Mouse (Mus musculus): ENCODE measurements around the gene Rras. TPM values are rescaled to one million over a fixed set of nuclear protein-coding genes. Genes with fewer than 3 reads are reported as not detected.

Gene Rras
- 34.2 and 38.3 TPM in 2 replicates for polyA plus RNA-seq (2012; rRNA removed)

GRCm38 (mm10) chr7:45017242-45018061 is at the start of gene Rras:
Rras (plus strand) TSS chr7:45017961.
- no peak for TF ChIP-seq CTCF (IDR thresholded peaks at IDR 0.05; ENCODE audit: extremely low read depth, insufficient read depth, low read length)
- TF ChIP-seq POLR2A (IDR thresholded peaks at IDR 0.05; ENCODE audit: extremely low read depth, insufficient read depth, low read length) = peak; percentile 15; the same call in 1 of the 2 replicates
- Histone ChIP-seq H3K4me1 (ENCODE audit: control insufficient read depth, insufficient read depth, low read length) (no peaks in the 10 kb centered on the region; the same call in 1 of the 2 replicates), H3K4me3 (ENCODE audit: insufficient read depth, low read length) (peak within 1 kb of the TSS; percentile 21), H3K27ac (ENCODE audit: insufficient read depth, low read length) (peak within 1 kb of the TSS; percentile 88)

- H3K27ac ChIP-seq (ENCODE audit: insufficient read depth, low read length) = no peak overlapping the region
- no peak for TF ChIP-seq CTCF (IDR thresholded peaks at IDR 0.05; ENCODE audit: extremely low read depth, insufficient read depth, low read length)
- peak; percentile 66; the same call in 1 of the 2 replicates for TF ChIP-seq POLR2A (IDR thresholded peaks at IDR 0.05; ENCODE audit: extremely low read depth, insufficient read depth, low read length)
Observed at GRCm38 (mm10) chr7:44970231-44970691, 47.5 kb upstream of the Rras start.

GRCm38 (mm10) chr7:44971142-44971541 is 46.6 kb upstream of the Rras start:
- Histone ChIP-seq H3K27ac (ENCODE audit: insufficient read depth, low read length) (no peak overlapping the region), H3K4me3 (ENCODE audit: insufficient read depth, low read length) (peak overlapping the region; percentile 57; the same call in 1 of the 2 replicates), H3K4me1 (ENCODE audit: control insufficient read depth, insufficient read depth, low read length) (peaks cover 5% of the 10 kb centered on the region)
- TF ChIP-seq CTCF (IDR thresholded peaks at IDR 0.05; ENCODE audit: extremely low read depth, insufficient read depth, low read length) (no peak), POLR2A (IDR thresholded peaks at IDR 0.05; ENCODE audit: extremely low read depth, insufficient read depth, low read length) (no peak)

More at GRCm38 (mm10) chr7:44970231-44970691, 47.5 kb upstream of the Rras start:
- Histone ChIP-seq H3K4me3 (ENCODE audit: insufficient read depth, low read length) (peak overlapping the region; percentile 57), H3K4me1 (ENCODE audit: control insufficient read depth, insufficient read depth, low read length) (peaks cover 5% of the 10 kb centered on the region)

- TF ChIP-seq CTCF (IDR thresholded peaks at IDR 0.05; ENCODE audit: extremely low read depth, insufficient read depth, low read length) (no peak), POLR2A (IDR thresholded peaks at IDR 0.05; ENCODE audit: extremely low read depth, insufficient read depth, low read length) (0 out of 2 replicates have a peak, but pooled peaks have one; percentile 19)
Observed at GRCm38 (mm10) chr7:44973415-44974130, 44.2 kb upstream of the Rras start.

GRCm38 (mm10) chr7:44974383-44975116 is 43.2 kb upstream of the Rras start, which contains the start of gene Cpt1c:
Cpt1c (minus strand) TSS chr7:44974851.
- peak within 1 kb of the TSS; percentile 68 for H3K4me3 ChIP-seq (ENCODE audit: insufficient read depth, low read length)
- peak within 1 kb of the TSS; percentile 91 for H3K27ac ChIP-seq (ENCODE audit: insufficient read depth, low read length)
- TF ChIP-seq CTCF (IDR thresholded peaks at IDR 0.05; ENCODE audit: extremely low read depth, insufficient read depth, low read length) (no peak), POLR2A (IDR thresholded peaks at IDR 0.05; ENCODE audit: extremely low read depth, insufficient read depth, low read length) (peak; percentile 94)
- H3K4me1 ChIP-seq (ENCODE audit: control insufficient read depth, insufficient read depth, low read length) = peaks cover 5% of the 10 kb centered on the region

More at GRCm38 (mm10) chr7:44973415-44974130, 44.2 kb upstream of the Rras start:
- Histone ChIP-seq H3K4me3 (ENCODE audit: insufficient read depth, low read length) (peak overlapping the region; percentile 68), H3K4me1 (ENCODE audit: control insufficient read depth, insufficient read depth, low read length) (peaks cover 5% of the 10 kb centered on the region), H3K27ac (ENCODE audit: insufficient read depth, low read length) (0 out of 2 replicates have a peak overlapping the region, but pooled peaks have one; percentile 18)

- TF ChIP-seq POLR2A (IDR thresholded peaks at IDR 0.05; ENCODE audit: extremely low read depth, insufficient read depth, low read length) = no peak
- peak overlapping the region; percentile 68; the same call in 1 of the 2 replicates for H3K4me3 ChIP-seq (ENCODE audit: insufficient read depth, low read length)
- H3K4me1 ChIP-seq (ENCODE audit: control insufficient read depth, insufficient read depth, low read length) = peaks cover 5% of the 10 kb centered on the region
- peak overlapping the region; percentile 27; the same call in 1 of the 2 replicates for H3K27ac ChIP-seq (ENCODE audit: insufficient read depth, low read length)
Observed at GRCm38 (mm10) chr7:44975117-44975419, 42.7 kb upstream of the Rras start.

GRCm38 (mm10) chr7:44978300-44978699 is 39.5 kb upstream of the Rras start:
- no peak overlapping the region for H3K4me3 ChIP-seq (ENCODE audit: insufficient read depth, low read length)
- no peak overlapping the region for H3K27ac ChIP-seq (ENCODE audit: insufficient read depth, low read length)
- no peak for TF ChIP-seq POLR2A (IDR thresholded peaks at IDR 0.05; ENCODE audit: extremely low read depth, insufficient read depth, low read length)
- 0 out of 2 replicates have a peak, but pooled peaks have one; percentile 4 for TF ChIP-seq CTCF (IDR thresholded peaks at IDR 0.05; ENCODE audit: extremely low read depth, insufficient read depth, low read length)
- no peaks in the 10 kb centered on the region for H3K4me1 ChIP-seq (ENCODE audit: control insufficient read depth, insufficient read depth, low read length)

GRCm38 (mm10) chr7:44981539-44981938 is 36.2 kb upstream of the Rras start:
- no peak overlapping the region for H3K27ac ChIP-seq (ENCODE audit: insufficient read depth, low read length)
- TF ChIP-seq POLR2A (IDR thresholded peaks at IDR 0.05; ENCODE audit: extremely low read depth, insufficient read depth, low read length) = no peak
- TF ChIP-seq CTCF (IDR thresholded peaks at IDR 0.05; ENCODE audit: extremely low read depth, insufficient read depth, low read length) = no peak
- no peaks in the 10 kb centered on the region for H3K4me1 ChIP-seq (ENCODE audit: control insufficient read depth, insufficient read depth, low read length)
- no peak overlapping the region for H3K4me3 ChIP-seq (ENCODE audit: insufficient read depth, low read length)

GRCm38 (mm10) chr7:44983085-44983484 is 34.7 kb upstream of the Rras start:
- no peak overlapping the region for H3K27ac ChIP-seq (ENCODE audit: insufficient read depth, low read length)
- peak; percentile 92 for TF ChIP-seq CTCF (IDR thresholded peaks at IDR 0.05; ENCODE audit: extremely low read depth, insufficient read depth, low read length)
- no peak for TF ChIP-seq POLR2A (IDR thresholded peaks at IDR 0.05; ENCODE audit: extremely low read depth, insufficient read depth, low read length)
- H3K4me3 ChIP-seq (ENCODE audit: insufficient read depth, low read length) = no peak overlapping the region
- H3K4me1 ChIP-seq (ENCODE audit: control insufficient read depth, insufficient read depth, low read length) = peaks cover 2% of the 10 kb centered on the region; the same call in 1 of the 2 replicates

All from cortical plate, adult 2 months (tissue).